Mouse (Mus musculus): Measurements from ENCODE around the gene Nlrc5. TPM values are rescaled to one million over a fixed set of nuclear protein-coding genes. Genes with fewer than 3 reads are reported as not detected.
"Not testable (repeated sequence)": the region's sequence is repeated elsewhere in the genome, so short reads cannot be mapped to it uniquely, and the experiment has no call there.

Gene Nlrc5
- 1 to 10 TPM; 1.2 to 2.0 TPM for total RNA-seq (2021)

DNA sequence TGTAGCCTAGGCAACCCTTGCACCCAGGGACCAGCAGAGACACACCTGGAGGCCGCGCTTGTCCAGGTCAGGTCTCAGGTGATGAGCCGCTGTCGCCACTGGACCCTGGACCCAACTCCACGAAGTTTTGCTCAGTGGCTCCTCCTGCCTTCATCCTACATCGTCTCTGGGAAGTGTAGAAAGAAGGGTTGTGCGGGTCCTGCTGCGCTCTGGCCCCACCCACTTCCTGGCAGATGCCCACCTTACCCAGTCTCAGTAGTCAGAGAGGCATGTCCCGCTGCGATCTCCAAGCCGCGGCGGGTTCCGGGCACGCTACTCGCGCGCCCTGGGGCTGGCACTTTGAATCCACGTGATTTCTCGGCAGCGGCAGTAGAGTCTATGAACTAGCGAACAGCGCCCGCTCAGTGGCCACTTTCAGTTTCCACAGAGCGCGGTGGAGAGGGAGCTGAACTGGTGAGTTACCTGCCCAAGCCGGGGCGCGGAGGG is at the start of gene Nlrc5:
TSS of gene Nlrc5 (plus strand) at position 376 of the 486 bp plus-strand sequence.
- intact Hi-C loops (cut with DNase I): loop anchor here (1.0 to 5.0 kb wide), 2 partner anchors 58 to 91 kb away; no protein-coding TSS in a partner anchor
- peak; percentile 71 to 73 for DNase-seq

- intact Hi-C loops (cut with DNase I): no loop called here
- DNase-seq: no peak
These were observed 48.5 kb upstream of the Nlrc5 start for GRCm38 (mm10) chr8:94385506-94386213.

DNA sequence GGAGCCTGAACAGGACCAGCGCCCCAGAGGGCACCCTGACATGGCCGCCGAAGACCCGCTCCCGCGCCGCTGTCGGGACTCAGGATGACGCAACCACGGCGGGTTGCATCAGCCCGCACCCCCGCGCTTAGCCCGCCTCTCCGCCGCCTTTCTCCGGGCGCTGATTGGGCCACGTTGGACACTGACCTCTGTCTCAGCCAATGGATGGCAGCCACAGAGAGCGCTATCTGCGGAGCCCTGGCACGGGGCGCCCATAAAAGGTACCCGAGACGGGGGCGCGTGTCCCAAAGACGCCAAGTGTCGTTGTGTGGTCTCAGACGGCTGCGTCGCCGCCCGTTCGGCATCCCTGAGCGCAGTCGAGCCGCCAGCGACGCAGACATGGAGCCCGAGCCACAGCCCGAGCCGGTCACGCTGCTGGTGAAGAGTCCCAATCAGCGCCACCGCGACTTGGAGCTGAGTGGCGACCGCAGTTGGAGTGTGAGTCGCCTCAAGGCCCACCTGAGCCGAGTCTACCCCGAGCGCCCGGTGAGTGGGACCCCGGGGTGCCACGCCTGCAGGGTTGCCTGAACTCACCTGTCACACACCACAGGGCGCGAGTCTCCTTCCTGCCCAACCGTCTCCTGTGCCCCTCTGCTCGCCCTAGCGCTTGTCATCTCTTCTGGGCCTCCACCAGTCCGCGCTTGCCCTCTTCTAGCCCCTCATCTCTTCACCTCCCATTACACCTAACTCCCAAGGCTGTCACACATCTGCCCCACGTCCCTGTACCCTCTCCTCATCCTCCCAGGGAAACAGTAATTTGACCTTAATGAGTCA is 47.7 kb upstream of the Nlrc5 start, which contains the start of gene Herpud1:
TSS of gene Herpud1 (plus strand) at position 225 of the 813 bp plus-strand sequence.
- intact Hi-C loops (cut with DNase I): loop anchor here (1.0 kb wide), 2 partner anchors 23 to 28 kb away; no protein-coding TSS in a partner anchor
- peak; percentile 97 to 98 for DNase-seq

DNA sequence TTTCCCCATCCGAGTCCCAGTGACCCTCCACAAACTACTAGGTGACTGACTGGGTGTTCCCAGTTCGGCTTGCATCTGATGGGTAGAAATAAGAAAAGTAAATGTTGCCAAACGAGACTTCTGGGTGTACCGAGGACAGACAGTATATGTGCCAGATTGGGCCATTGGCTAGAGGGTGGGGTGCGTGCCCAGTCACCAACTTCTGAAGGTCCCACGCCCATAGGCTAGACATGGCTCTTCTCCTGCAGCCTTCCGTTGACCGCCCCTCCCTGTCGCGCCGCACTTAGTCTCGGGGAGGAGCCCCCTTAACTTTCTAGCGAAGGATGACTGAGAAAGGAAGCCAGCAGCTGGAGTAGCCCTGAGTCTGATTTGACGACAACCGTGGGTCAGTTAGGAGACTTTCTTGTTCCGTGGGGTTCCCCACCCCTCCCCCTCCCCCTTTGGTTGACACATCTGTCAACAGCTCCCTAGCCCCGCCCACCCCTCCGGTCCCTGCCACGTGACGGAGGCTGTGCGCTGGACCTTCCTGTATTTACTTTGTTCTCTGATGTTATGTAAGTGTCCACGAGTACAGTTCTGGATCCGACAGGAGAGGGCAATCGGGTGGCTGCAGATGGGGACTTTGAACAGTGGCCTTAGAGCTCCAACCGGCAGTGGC is 47.0 kb upstream of the Nlrc5 start:
- peak; percentile 83 to 90 for DNase-seq
- intact Hi-C loops (cut with DNase I): loop anchor here (1.0 kb wide), 2 partner anchors 24 to 29 kb away; no protein-coding TSS in a partner anchor

GRCm38 (mm10) chr8:94387785-94388184 is 46.4 kb upstream of the Nlrc5 start:
- intact Hi-C loops (cut with DNase I): loop anchor here (1.0 kb wide), 2 partner anchors 24 to 29 kb away; no protein-coding TSS in a partner anchor
- DNase-seq: no peak

DNA sequence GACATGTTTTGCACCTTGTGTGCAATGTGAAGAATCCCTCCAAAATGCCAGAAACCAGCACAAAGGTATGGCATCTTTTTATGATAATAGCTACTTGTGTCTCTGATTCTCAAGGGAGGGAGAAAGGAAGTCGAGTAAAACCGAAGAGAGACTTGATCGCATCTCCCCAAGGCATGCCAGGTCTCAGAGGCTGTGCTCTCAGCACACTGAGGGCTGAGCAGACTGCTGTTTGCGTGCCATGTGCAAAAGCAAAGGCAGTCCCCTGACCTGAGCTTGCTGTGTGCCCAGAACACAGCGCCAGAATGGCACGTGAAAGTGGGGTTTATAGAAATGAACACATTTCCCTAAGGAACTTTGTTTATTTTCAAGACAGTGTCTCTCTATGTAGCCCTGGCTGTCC is 44.6 kb upstream of the Nlrc5 start:
- DNase-seq: no peak
- intact Hi-C loops (cut with DNase I): no loop called here

DNA sequence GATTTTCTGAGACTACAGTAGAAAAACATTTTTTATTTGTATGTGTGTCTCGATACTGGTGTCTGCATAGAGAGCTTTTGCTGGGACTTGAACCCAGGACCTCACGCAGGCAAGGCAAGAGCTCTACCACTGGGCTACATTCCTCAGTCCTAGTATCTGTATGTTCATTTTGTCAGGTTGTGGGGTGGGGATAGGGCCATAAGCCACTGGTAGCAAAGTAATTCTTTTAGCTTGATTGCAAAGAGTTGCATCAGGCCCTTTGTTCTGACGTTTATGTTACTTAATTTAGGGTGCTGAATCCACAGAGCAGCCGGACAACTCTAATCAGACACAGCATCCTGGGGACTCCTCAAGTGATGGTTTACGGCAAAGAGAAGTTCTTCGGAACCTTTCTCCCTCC is 43.7 kb upstream of the Nlrc5 start:
- intact Hi-C loops (cut with DNase I): no loop called here
- no peak for DNase-seq

- intact Hi-C loops (cut with DNase I): no loop called here
- no peak for DNase-seq
These were observed 43.2 kb upstream of the Nlrc5 start for GRCm38 (mm10) chr8:94390910-94391309.

- intact Hi-C loops (cut with DNase I): no loop called here
- DNase-seq: peak; percentile 61 to 63
These were observed 42.0 kb upstream of the Nlrc5 start for GRCm38 (mm10) chr8:94392147-94392546.

GRCm38 (mm10) chr8:94392648-94393047 is 41.5 kb upstream of the Nlrc5 start:
- no peak for DNase-seq
- intact Hi-C loops (cut with DNase I): no loop called here

DNA sequence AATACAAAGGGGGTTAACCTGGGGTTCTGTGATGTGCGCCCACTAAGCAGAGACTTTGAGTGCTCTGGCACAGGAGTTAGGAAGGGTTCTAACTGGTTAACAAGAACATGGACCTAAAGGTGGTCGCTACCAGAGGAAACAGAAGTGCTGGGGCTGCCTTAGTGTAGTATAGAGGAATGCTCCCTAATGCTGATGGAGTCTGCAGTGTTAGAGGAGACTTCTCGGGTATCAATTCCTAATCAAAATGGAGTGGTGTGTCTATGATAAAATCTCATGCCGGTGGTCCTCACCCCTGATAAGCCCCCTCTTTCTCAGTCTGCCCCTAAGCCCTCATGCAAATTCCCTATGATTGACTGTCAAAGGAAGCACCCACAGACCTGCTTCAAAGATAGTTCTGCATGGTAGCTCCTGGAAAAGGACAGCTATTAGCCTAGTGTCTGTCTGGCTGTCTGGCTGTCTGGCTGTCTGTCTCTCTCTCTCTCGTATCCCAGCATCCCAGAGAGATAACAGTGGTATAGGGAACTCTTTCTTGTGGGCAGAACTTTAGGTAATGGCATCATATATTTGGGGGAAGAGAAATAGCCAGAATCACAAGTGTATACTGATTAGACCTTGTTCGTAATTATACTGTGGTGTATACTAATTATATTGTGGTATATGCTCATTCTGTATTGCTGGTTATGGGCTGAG is 38.2 kb upstream of the Nlrc5 start:
- no peak for DNase-seq
- intact Hi-C loops (cut with DNase I): loop anchor here (2.0 to 5.0 kb wide), 2 partner anchors 65 to 91 kb away; no protein-coding TSS in a partner anchor

GRCm38 (mm10) chr8:94396964-94397657 is 37.0 kb upstream of the Nlrc5 start:
- intact Hi-C loops (cut with DNase I): loop anchor here (1.0 to 5.0 kb wide), 3 partner anchors 54 to 90 kb away; no protein-coding TSS in a partner anchor
- DNase-seq: peak; percentile 64

- intact Hi-C loops (cut with DNase I): loop anchor here (5.0 kb wide), 1 partner anchor 89 kb away; no protein-coding TSS in a partner anchor
- no peak for DNase-seq
These were observed 35.6 kb upstream of the Nlrc5 start for GRCm38 (mm10) chr8:94398587-94398986.

GRCm38 (mm10) chr8:94399361-94399953 is 34.7 kb upstream of the Nlrc5 start:
- no peak for DNase-seq
- intact Hi-C loops (cut with DNase I): loop anchor here (5.0 kb wide), 1 partner anchor 88 kb away; no protein-coding TSS in a partner anchor

DNA sequence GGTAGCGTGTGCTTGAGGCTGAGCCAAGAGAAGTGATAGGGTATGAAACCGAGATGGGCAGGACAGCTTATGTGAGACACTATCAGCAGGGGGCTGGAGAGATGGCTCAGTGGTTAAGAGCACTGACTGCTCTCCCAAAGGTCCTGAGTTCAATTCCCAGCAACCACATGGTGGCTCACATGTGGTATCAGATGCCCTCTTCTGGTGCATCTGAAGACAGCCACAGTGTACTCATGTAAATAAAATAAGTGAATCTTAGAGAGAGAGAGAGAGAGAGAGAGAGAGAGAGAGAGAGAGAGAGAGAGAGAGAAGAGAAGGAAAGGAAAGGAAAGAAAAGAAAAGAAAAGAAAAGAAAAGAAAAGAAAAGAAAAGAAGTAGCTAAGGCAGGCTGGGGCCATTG is 34.2 kb upstream of the Nlrc5 start:
- intact Hi-C loops (cut with DNase I): loop anchor here (5.0 kb wide), 1 partner anchor 87 kb away; no protein-coding TSS in a partner anchor

GRCm38 (mm10) chr8:94408443-94409080 is 25.6 kb upstream of the Nlrc5 start:
- intact Hi-C loops (cut with DNase I): no loop called here
- DNase-seq: no peak

More for the DNA sequence above, 34.2 kb upstream of the Nlrc5 start:
- DNase-seq: not testable (repeated sequence)

GRCm38 (mm10) chr8:94409523-94409922 is 24.6 kb upstream of the Nlrc5 start:
- DNase-seq: no peak
- intact Hi-C loops (cut with DNase I): no loop called here

DNA sequence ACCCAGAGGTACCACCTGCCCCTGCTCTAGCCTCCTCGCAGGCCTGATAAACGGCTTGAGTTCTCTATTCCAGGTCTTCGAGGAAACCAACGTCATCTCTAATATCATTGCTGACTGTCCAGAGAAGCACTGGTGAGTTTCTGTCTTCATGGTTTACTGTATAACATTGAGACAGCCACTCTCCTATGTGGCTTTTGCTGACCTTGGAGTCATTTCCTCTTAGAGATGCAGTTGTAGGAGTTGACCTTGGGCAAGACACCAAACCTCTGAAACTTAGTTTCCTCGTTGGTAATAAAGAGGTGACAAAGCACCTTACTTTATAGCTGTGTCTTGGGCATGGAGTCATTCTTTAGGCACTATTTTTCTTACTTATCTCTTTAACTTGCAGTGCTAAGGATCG is 21.6 kb upstream of the Nlrc5 start:
- intact Hi-C loops (cut with DNase I): no loop called here
- no peak for DNase-seq
